Mouse (Mus musculus) midbrain, embryonic 12.5 days (tissue): ENCODE results near the gene Dhx33. TPM values are rescaled to one million over a fixed set of nuclear protein-coding genes. Genes with fewer than 3 reads are reported as not detected.

Experiments
- ATAC-seq: fragments of 200-750 bp; cut with Nextera tagmentation; 2 replicates; pipeline ENCODE4 v1.8.0; 2017; ENCODE audit warnings: low read depth, moderate TSS enrichment, moderate library complexity; ENCODE audit not compliant: low FRiP score
- H3K27ac ChIP-seq: fragments of 300-500 bp; sonication (generic); replicated peaks from 2 replicates; pipeline ENCODE4 v1.5.1; 2016; ENCODE audit warnings: mild to moderate bottlenecking
- H3K27me3 ChIP-seq: fragments of 300-500 bp; sonication (generic); 2 replicates; pipeline ENCODE4 v1.6.1; 2016; ENCODE audit warnings: mild to moderate bottlenecking
- H3K36me3 ChIP-seq: fragments of 300-500 bp; sonication (generic); 2 replicates; pipeline ENCODE4 v1.6.1; 2016
- H3K4me1 ChIP-seq: fragments of 300-500 bp; sonication (generic); 2 replicates; pipeline ENCODE4 v1.6.1; 2016
- H3K4me2 ChIP-seq: fragments of 300-500 bp; sonication (generic); replicated peaks from 2 replicates; pipeline ENCODE4 v1.6.1; 2016; ENCODE audit warnings: mild to moderate bottlenecking, moderate library complexity
- H3K4me3 ChIP-seq: fragments of 300-500 bp; sonication (generic); 2 replicates; pipeline ENCODE4 v1.5.1; 2016; ENCODE audit warnings: mild to moderate bottlenecking
- H3K9ac ChIP-seq: fragments of 300-500 bp; sonication (generic); replicated peaks from 2 replicates; pipeline ENCODE4 v1.6.1; 2016; ENCODE audit warnings: mild to moderate bottlenecking, moderate library complexity
- H3K9me3 ChIP-seq: fragments of 300-500 bp; sonication (generic); 2 replicates; pipeline ENCODE4 v1.6.1; 2016; ENCODE audit warnings: mild to moderate bottlenecking
- WGBS: fragments of 180-500 bp; shearing (Covaris S2); methylation state at CpG from one replicate; pipeline ENCODE4 v1.1.7; 2016; 5-methylcytosine and 5-hydroxymethylcytosine counted together
- polyA plus RNA-seq: library from polyadenylated mRNA; unstranded; fragments of >200 nt; fragmentation: Nextera tagmentation; extraction: Ambion mirVana; gene quantifications from 2 replicates; pipeline ENCODE4 v1.2.1, GENCODE M21; 2016

The Dhx33 gene
- polyA plus RNA-seq, 1 experiment from 2014 or later, result 20.0 TPM

DNA sequence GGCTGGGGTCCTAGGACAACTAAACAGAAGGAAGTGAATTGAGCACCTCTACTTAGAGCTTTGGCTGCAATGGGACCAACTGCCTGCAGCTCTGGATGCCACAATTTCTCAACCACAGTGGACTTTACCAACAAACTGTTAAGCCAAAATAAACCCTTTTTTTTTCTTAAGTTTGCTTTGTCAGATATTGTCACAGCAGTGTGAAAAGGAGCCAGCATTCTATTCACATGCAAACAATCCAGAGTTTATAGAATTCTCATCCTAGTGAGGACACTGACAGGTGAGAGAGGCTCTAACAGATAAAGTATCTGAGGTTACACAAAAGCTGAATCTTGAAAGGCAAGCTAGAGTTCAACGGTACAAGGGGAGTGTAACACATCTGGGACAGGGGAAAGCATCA lies 12.8 kb upstream of the Dhx33 start:
- no peaks in the 10 kb centered on the region for H3K9me3 ChIP-seq
- H3K4me3 ChIP-seq, result no peak overlapping the region
- H3K4me1 ChIP-seq, result peaks cover 32% of the 10 kb centered on the region
- no peaks in the 10 kb centered on the region for H3K27me3 ChIP-seq
- H3K9ac ChIP-seq, result no peak overlapping the region
- no peak overlapping the region for H3K4me2 ChIP-seq
- no peak overlapping the region for H3K27ac ChIP-seq
- ATAC-seq, result no peak
- peaks cover 21% of the 10 kb centered on the region for H3K36me3 ChIP-seq
- WGBS, result 97% methylated on average over 1 of the region's 1 CpGs

DNA sequence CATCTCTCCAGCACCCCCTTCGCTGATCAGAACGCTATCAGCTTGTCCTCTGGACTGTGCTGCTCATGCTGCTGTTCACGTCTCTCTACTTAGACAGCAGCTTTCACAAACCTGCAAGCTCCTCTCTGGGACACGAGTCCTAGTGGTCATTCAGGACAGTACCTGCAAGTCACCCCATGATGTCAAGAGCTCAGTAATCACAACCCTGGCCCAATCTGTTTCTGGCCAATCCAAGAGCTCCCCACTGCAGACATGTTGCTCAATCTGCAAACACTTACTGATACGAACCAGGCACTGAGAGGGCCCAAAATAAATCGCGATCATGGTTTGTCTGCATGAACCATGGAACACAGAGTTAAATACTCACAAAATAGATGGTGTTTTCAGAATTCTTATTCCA lies 8.5 kb upstream of the Dhx33 start:
- 96% methylated on average over 7 of the region's 7 CpGs for WGBS
- Histone ChIP-seq H3K36me3 (peaks cover 49% of the 10 kb centered on the region), H3K4me1 (peaks cover 8% of the 10 kb centered on the region)

DNA sequence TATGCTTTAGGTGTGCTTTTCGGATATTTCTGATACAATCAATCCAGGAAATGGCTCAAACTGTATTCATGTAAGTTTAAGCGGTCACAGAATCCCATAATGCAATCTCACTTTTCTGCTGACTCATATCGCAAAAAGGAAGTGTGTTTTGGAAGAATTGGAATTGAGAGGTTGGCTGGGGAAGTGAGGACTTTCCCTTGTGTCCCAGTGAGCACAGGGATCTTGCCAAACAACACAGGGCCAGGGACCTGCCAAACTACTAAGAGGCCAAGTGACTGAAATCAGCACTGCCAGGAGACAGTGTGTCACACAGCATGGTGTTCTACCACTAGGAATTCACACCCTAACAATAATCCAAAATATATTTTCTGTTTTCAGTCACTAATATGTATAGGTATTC lies 4.1 kb upstream of the Dhx33 start:
- 91% methylated on average over 3 of the region's 3 CpGs for WGBS
- H3K36me3 ChIP-seq, result peaks cover 43% of the 10 kb centered on the region

More for the DNA sequence above, 8.5 kb upstream of the Dhx33 start:
- Histone ChIP-seq H3K9me3 (no peaks in the 10 kb centered on the region), H3K9ac (no peak overlapping the region), H3K27me3 (no peaks in the 10 kb centered on the region), H3K27ac (no peak overlapping the region), H3K4me3 (no peak overlapping the region), H3K4me2 (no peak overlapping the region)
- no peak for ATAC-seq

DNA sequence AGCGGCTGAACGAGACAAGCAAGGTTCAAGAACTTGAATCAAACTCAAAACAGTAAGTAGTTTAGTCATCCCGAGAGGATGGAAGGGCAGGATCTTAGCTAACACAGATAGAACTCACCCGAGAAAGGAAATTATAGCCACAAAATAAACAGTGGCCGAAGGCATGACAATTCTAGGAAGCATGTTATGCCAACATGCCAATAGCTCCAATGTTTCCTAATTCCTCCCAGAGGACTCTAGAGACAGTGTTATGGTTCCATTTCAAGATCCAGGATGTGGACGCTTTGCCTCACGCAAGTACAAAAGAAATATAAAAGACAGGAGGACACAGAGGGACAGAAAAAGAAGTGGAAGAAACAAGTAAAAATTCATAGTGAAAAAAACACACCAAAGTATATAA lies 3.6 kb upstream of the Dhx33 start:
- Histone ChIP-seq H3K4me3 (no peak overlapping the region), H3K4me2 (no peak overlapping the region), H3K4me1 (peaks cover 12% of the 10 kb centered on the region), H3K36me3 (peaks cover 41% of the 10 kb centered on the region), H3K27me3 (no peaks in the 10 kb centered on the region), H3K9me3 (no peaks in the 10 kb centered on the region), H3K27ac (no peak overlapping the region), H3K9ac (no peak overlapping the region)
- 89% methylated on average over 7 of the region's 7 CpGs for WGBS
- no peak for ATAC-seq

More for the DNA sequence above, 4.1 kb upstream of the Dhx33 start:
- Histone ChIP-seq H3K27me3 (no peaks in the 10 kb centered on the region), H3K4me2 (no peak overlapping the region), H3K9me3 (no peaks in the 10 kb centered on the region), H3K4me3 (no peak overlapping the region), H3K9ac (no peak overlapping the region), H3K27ac (no peak overlapping the region), H3K4me1 (peaks cover 7% of the 10 kb centered on the region)
- ATAC-seq, result no peak

DNA sequence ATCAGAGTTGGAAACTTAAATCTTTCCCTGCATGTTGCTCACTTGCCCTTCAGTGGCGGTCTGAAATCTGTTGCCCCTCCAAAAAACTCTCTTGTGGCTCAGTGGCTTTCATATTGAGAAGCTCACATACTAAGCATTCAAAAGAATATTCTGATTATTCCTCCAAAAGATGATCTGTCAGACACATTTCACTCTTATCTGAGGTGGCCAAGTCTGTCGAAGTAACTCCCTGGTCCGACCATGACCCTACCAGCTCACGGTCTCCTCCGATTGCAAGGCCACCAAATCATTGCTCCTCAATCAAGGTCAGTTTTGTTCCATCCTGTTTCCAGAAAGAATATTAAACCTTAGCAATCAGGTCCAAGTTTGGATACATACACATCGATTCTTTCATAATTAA lies 2.8 kb upstream of the Dhx33 start:
- H3K27me3 ChIP-seq, result no peaks in the 10 kb centered on the region
- peaks cover 16% of the 10 kb centered on the region for H3K4me1 ChIP-seq
- no peak overlapping the region for H3K4me2 ChIP-seq
- WGBS, result 93% methylated on average over 6 of the region's 6 CpGs
- H3K4me3 ChIP-seq, result no peak overlapping the region
- H3K27ac ChIP-seq, result no peak overlapping the region
- H3K9ac ChIP-seq, result no peak overlapping the region
- peaks cover 35% of the 10 kb centered on the region for H3K36me3 ChIP-seq
- ATAC-seq, result no peak
- H3K9me3 ChIP-seq, result no peaks in the 10 kb centered on the region

DNA sequence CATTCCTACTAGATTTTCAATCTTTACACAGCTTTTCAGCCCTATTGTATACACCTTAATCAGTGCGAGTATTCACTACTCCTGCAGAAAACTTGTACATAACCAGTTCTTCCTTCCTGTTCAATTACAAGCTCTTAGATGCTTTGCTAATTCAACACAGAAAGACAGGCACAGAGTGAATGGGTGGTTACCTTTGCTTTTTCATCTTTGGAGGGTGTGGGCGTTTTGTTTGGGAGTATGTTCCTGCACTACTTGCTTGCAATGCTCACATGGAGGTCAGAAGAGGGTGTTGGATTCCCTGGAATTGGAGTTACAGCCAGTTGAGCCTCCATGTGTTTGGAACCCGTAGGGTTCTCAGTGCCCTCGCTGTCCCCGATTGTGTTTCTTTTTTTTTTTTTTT lies 809 bp upstream of the Dhx33 start:
- Histone ChIP-seq H3K9me3 (no peaks in the 10 kb centered on the region), H3K4me1 (peaks cover 16% of the 10 kb centered on the region), H3K27me3 (no peaks in the 10 kb centered on the region), H3K4me3 (peak overlapping the region; percentile 92), H3K4me2 (peak overlapping the region; percentile 94), H3K9ac (no peak overlapping the region), H3K27ac (no peak overlapping the region), H3K36me3 (peaks cover 16% of the 10 kb centered on the region)
- no peak for ATAC-seq
- 65% methylated on average over 5 of the region's 5 CpGs for WGBS

DNA sequence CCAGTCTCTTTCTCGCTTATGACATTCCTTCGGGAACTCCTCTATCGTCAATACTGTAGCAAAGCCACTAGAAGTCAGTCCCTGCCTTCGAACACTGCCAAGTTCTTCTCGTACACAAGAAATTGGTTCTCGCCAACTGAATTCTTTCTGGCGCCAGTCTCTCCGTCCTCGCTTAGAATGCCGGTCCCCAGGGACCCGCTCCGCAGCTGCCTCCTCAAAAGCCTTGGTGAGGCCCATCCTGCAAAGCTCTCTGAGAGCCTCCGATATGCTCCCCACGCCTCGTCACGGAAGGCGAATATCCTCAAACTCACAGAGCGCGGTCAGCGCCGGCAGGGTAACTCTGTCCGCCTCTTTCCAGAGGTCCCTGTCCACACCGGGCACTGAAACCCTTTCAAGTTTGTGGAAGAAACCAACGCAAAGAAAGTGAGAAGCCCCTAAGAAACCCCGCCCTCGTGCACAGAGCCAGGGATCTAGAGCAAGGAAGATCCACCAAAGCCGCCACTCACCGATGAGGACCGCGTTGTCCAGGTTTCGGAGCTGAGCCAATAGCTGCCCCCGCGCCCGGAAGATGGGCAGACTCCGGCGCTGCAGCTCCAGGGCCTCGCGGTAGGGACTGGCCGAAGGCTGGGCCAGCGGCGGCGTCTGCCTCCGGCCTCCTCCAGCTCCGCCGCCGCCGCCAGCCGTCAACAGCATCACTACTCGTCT lies 474 bp downstream of the Dhx33 start:
- ATAC-seq, result peak; percentile 88
- under 1% methylated on average over 49 of the region's 49 CpGs for WGBS
- peak overlapping the region; percentile 78 for H3K27ac ChIP-seq
- peak overlapping the region; percentile 79 for H3K9ac ChIP-seq
- H3K4me3 ChIP-seq, result peak overlapping the region; percentile 92
- H3K9me3 ChIP-seq, result no peaks in the 10 kb centered on the region
- no peaks in the 10 kb centered on the region for H3K27me3 ChIP-seq
- H3K4me1 ChIP-seq, result peaks cover 16% of the 10 kb centered on the region
- peaks cover 17% of the 10 kb centered on the region for H3K36me3 ChIP-seq
- peak overlapping the region; percentile 94 for H3K4me2 ChIP-seq

DNA sequence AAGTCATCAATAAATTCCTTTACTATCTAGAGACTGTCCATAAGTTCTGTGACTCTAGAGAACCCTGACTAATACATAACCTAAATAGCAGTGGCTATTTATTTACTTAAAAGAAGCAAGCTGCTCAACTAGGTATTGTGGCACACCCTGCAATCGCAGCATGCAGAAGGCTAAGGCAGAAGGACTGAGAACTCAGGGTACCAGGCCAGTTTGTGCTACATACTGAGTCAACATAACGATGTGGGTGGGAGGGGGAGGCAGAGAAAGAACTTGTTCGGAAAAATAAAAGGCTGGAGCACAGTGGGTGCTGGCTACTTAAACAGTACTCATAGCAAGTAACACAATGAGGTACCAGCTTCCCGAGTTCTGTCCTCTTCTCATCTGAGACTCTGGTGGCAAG lies 3.1 kb downstream of the Dhx33 start:
- WGBS, result 91% methylated on average over 4 of the region's 4 CpGs

DNA sequence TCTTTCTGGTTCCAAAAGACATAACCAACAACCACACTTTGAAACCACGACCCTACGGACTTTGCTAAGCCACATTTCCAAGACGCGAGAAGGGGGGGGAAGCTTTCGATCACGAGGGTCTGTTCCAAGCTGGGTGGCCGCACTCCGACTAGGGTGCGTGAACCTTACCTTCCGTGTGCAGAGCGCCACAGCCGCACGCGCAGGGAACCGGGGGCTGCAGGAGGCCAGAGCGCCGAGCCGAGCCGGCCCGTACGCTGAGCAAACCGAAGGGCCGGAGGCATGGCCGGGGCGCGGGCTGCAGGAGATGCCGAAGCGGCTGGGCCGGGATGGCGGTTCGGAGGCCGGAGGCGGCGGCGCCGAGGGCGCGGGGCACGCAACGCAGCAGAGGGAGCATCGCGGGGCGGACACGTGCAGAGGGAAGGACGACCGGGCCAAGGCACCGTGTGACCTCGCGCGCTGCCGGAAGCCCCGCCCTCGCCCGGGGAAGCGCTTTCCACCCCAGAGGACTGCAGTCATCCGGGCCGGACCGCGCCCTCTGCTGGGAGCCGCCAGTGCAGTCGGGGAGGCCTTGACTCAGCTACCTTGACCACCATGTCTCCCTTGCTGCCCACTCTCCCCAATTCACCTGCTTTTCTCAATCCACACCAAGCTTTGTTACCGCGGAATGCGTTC lies 21.5 kb downstream of the Dhx33 start, which contains the start of gene C1qbp:
Gene C1qbp, minus strand, starts transcription at position 470 of the 672 bp plus-strand sequence.
- Histone ChIP-seq H3K9ac (peak within 1 kb of the TSS; percentile 92), H3K36me3 (peaks cover 67% of the 10 kb centered on the region), H3K4me1 (peaks cover 8% of the 10 kb centered on the region), H3K27me3 (no peaks in the 10 kb centered on the region), H3K4me3 (peak within 1 kb of the TSS; percentile 100), H3K27ac (0 out of 2 replicates have a peak within 1 kb of the TSS, but pooled peaks have one; percentile 46), H3K9me3 (no peaks in the 10 kb centered on the region), H3K4me2 (peak within 1 kb of the TSS; percentile 76)
- WGBS, result 2% methylated on average over 55 of the region's 64 CpGs
- ATAC-seq, result peak; percentile 96

More for the DNA sequence above, 3.1 kb downstream of the Dhx33 start:
- Histone ChIP-seq H3K36me3 (peaks cover 27% of the 10 kb centered on the region), H3K9ac (no peak overlapping the region), H3K27ac (no peak overlapping the region), H3K4me3 (no peak overlapping the region), H3K4me2 (no peak overlapping the region), H3K9me3 (no peaks in the 10 kb centered on the region), H3K4me1 (peaks cover 16% of the 10 kb centered on the region), H3K27me3 (no peaks in the 10 kb centered on the region)
- no peak for ATAC-seq

DNA sequence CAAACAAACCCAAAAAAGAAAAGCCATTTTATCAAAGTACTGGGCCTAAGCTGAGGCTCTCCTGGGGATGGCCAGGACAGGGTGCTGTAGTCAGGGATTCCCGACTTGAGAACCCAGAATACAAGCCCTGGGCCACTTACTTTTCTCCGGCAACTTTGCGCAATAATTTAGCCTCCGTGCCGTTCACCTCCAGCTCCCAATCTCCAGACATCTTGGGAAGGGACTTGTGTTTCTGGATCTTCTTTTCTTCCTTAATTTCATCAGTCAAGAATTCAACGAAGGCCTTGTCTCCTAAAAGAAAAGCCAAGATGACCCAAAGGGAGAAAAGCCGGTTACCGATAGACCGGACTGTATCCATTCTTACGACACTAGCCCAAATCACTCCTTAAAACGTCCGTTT lies 22.2 kb downstream of the Dhx33 start:
- H3K4me2 ChIP-seq, result peak overlapping the region; percentile 76
- no peak for ATAC-seq
- H3K27me3 ChIP-seq, result no peaks in the 10 kb centered on the region
- H3K4me1 ChIP-seq, result peaks cover 8% of the 10 kb centered on the region
- H3K9me3 ChIP-seq, result no peaks in the 10 kb centered on the region
- 13% methylated on average over 12 of the region's 12 CpGs for WGBS
- H3K4me3 ChIP-seq, result peak overlapping the region; percentile 100
- no peak overlapping the region for H3K27ac ChIP-seq
- H3K9ac ChIP-seq, result peak overlapping the region; percentile 92
- peaks cover 67% of the 10 kb centered on the region for H3K36me3 ChIP-seq

DNA sequence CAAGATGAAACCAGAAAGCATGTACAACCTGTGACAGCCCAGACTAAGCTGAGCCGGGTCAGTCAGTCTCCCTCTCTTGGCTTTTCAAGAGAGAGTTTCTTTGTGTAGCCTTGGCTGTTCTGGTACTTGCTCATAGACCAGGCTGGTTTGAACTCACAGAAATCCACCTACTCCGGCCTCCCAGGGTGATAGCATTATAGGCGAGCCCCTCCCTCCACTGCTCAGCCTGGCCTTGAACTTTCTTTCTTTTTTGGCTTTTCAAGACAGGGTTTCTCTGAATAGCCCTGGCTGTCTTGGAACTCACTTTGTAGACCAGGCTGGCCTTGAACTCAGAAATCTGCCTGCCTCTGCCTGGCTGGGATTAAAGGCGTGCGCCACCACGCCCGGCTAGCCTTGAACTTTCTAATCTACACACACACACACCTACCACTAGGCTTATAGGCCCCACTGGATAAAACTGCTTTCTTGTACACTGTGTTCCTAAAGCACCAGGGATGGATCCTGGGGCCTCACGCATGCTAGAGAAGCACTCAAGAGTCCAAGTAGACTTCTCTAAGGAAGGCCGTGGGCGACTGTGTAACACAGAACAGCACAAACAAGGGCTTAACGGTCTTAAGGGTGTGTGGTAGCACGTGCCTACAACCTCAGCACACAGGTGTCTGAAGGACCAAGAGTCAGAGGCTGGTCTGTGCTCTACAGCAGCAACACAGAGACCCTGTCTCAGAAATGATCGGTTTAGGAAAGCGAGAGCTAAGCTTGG lies 23.3 kb downstream of the Dhx33 start:
- H3K4me3 ChIP-seq, result no peak overlapping the region
- ATAC-seq, result no peak

DNA sequence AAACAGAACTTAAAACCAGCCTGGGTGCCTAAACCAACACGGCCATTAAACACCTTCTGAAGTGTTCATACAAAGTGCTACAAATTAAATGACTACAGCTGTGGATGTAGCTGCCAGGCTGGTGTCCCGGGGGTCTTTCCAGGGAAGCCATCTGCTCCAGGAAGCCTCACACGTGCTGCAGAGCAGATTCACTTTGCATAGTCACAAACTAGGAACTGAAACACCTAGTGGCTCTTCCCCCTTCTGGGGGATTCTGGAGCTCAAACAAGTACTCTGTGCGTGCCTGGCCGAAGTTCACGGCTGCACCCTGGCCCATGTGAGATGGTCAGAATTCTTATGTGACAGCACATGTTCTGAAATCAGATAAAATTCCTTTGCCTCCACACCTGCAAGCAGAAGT lies 24.0 kb downstream of the Dhx33 start:
- Histone ChIP-seq H3K27me3 (no peaks in the 10 kb centered on the region), H3K36me3 (peaks cover 67% of the 10 kb centered on the region)
- WGBS, result 92% methylated on average over 6 of the region's 6 CpGs

More for the DNA sequence above, 23.3 kb downstream of the Dhx33 start:
- Histone ChIP-seq H3K27ac (no peak overlapping the region), H3K4me1 (peaks cover 8% of the 10 kb centered on the region), H3K36me3 (peaks cover 67% of the 10 kb centered on the region), H3K9ac (no peak overlapping the region), H3K27me3 (no peaks in the 10 kb centered on the region), H3K9me3 (no peaks in the 10 kb centered on the region), H3K4me2 (peak overlapping the region; percentile 76; the same call in 1 of the 2 replicates)
- WGBS, result 93% methylated on average over 14 of the region's 14 CpGs

More for the DNA sequence above, 24.0 kb downstream of the Dhx33 start:
- Histone ChIP-seq H3K4me3 (no peak overlapping the region), H3K27ac (no peak overlapping the region), H3K9ac (no peak overlapping the region), H3K9me3 (no peaks in the 10 kb centered on the region), H3K4me2 (no peak overlapping the region), H3K4me1 (peaks cover 8% of the 10 kb centered on the region)
- no peak for ATAC-seq
